Mouse (Mus musculus) heart, adult 11 months (tissue): ENCODE results near the gene Dazap1.

Source experiments
- DNase-seq: peaks from one replicate; pipeline ENCODE4 v3.0.0; 2022

The Dazap1 gene

GRCm38 (mm10) chr10:80250059-80250458 is 11.2 kb upstream of the Dazap1 start:
- DNase-seq = peak; percentile 89

- peak; percentile 90 for DNase-seq
These were observed 10.7 kb upstream of the Dazap1 start for GRCm38 (mm10) chr10:80250573-80250972.

DNA sequence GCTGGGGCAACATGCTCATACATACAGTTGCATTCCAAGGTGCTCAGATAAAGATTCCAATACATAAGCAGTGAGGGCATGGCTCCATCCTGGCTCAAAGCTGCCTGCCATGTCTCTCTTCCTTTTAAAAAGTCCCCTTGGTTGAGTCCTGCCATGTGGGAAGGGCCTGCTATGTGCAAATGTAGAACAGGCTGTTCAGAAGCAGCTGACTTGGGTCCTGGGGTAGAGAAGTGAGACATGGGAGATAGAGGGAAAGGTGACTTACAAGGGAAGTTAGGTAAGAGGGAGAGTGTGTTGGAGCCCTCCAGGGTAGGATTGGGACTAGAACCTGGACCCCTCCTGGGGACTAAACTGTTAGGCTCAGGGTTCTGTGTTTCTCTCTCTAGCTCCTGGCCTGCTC is 9.3 kb upstream of the Dazap1 start:
- DNase-seq = peak; percentile 93

- DNase-seq = peak; percentile 98
These were observed 8.6 kb upstream of the Dazap1 start for GRCm38 (mm10) chr10:80252493-80253274.

DNA sequence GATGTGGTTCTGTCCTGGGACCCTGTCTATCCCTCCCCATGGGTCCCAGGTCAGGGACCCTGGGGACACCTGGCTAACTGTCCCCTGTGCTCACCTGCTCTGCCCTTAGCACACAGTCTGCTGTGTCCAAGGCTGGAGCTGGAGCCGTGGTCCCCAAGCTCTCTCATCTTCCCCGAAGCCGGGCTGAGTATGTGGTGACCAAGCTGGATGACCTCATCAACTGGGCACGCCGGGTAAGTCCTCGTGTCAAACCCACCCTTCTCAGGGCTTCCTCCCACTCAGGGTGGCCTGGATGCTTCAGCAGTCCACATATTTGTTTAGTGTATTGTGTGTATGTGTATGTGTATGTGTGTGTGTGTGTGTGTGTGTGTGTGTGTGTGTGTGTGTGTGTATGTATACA is 7.7 kb upstream of the Dazap1 start:
- peak; percentile 94 for DNase-seq

GRCm38 (mm10) chr10:80254331-80255297 is 6.7 kb upstream of the Dazap1 start:
- peak; percentile 94 for DNase-seq

- peak; percentile 95 for DNase-seq
These were observed 5.3 kb upstream of the Dazap1 start for GRCm38 (mm10) chr10:80255881-80256535.

GRCm38 (mm10) chr10:80257936-80258335 is 3.4 kb upstream of the Dazap1 start:
- DNase-seq = no peak

GRCm38 (mm10) chr10:80258752-80259462 is 2.4 kb upstream of the Dazap1 start:
- DNase-seq = peak; percentile 95

- DNase-seq = no peak
These were observed 1.9 kb upstream of the Dazap1 start for GRCm38 (mm10) chr10:80259463-80259805.

DNA sequence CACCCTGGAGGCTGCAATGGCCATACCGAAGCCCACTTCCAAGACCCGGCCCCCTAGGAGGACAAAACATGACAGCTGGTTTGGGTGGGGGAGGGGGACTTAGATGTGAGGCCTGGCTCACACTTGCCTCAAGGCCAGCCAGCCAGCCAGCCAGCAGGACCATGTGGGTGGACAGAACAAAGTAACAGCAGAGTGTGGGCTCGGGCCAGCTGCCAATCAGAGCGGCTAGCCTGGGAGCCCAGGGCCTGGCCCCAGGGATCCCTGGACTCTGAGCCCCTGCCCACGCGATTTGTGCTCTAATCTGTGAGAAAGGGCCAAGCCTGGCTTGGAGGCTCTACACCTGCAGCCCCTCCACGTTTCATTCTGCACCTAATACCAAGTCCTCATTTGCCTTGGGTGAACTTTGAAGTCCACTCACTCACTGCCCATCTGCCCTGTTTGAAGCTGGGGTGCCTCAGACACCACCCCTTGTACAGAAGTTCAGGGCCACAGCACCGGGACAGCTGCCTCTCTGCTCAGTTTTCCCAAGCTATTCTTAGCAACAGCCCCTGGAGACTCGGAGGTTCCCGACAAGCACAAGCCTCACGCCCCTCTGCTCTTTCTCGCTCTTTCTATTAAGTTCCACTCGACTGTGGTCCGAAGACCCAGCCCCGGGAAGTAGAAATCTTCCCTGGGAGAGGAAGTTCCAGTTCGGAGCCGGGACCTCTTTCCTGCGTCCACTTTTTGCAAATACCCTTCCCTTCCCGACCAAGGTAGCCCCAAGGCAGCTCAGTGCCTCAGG is 1.2 kb upstream of the Dazap1 start:
- peak; percentile 97 for DNase-seq

- DNase-seq = peak; percentile 100
These were observed 291 bp downstream of the Dazap1 start for GRCm38 (mm10) chr10:80261585-80261968.

GRCm38 (mm10) chr10:80262169-80262568 is 883 bp downstream of the Dazap1 start:
- peak; percentile 95 for DNase-seq

DNA sequence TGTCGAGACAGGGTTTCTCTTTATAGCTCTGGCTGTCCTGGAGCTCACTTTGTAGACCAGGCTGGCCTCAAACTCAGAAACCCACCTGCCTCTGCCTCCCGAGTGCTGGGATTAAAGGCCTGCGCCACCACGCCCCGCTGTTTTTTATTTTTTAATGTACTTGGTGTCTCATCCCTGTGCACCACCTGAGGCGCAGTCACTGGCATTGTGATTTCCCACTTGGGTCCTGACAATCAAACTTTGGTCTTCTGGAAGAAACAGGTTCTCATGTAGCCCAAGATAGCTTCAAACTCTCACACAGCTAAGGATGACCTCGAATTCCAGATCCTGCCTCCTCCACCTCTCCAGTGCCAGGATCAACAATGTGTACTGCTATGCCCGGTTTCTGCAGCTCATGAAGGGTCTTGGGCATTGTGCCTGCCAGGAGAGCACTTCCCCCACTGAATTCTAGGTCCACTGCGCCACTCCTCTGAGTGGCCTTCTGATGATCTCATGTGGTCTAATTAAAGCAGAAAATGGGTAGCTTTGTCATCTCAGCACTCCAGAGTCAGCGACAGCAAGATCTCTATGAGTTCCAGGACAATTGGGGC is 1.6 kb downstream of the Dazap1 start:
- DNase-seq = peak; percentile 94

DNA sequence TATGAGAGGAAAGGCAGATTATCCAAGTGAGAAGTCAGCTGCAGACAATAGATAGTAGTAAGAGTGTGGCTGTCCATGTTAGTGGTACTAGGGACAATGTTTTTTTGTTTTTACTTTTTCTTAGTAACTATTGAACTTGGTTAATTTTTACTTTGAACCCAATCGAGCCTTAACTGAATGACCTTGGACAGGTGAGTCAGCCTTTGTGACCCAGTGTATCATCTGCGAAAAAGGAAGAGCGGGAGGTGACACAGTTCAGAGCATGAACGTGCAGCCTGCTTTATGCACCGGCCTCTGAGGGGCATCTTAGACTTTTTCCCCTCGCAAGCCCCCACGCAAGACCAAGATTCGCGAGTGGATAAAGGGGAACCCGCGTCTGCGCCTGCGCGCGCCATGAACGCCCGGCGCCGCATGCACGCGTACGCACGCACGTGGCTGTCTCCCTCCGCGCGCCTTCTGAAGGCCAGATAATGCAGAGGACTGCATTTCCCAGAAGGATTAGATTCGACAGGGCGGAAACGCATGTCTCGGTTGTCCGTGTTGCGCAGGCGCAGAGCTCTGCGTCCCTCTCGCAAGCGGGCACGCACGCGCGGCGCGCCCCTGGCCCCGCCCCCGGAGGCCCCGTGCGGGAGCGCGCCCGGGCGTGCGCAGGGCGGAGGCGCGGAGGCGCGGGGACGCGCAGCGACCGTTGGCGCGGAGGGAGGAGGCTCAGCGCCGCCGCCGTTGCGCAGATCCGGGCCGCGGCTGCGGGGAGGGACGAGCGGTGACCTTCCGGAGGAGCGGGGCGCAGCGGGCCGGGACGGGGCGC is 3.3 kb downstream of the Dazap1 start:
- peak; percentile 100 for DNase-seq

- no peak for DNase-seq
These were observed 3.8 kb downstream of the Dazap1 start for GRCm38 (mm10) chr10:80265149-80265486.

DNA sequence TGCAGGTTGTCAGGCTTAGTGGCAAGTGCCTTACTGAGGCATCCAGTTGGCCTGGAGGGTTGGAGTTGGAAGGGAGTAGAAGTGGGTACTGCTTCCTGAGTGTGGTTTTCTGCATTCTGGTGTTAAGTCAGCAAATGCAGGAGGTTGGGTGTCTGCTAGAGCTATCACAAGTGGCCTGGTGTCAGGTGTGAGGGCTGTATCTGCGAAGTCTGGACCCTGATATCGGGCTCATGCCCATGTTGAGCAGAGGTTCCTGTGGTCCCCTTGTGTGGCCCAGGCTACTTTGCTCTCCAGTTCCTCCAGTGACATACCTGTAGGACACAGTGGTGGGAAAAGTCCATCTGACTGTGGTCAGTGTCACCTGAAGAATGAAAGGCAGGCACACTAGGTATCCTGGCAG is 8.8 kb downstream of the Dazap1 start:
- DNase-seq = no peak

DNA sequence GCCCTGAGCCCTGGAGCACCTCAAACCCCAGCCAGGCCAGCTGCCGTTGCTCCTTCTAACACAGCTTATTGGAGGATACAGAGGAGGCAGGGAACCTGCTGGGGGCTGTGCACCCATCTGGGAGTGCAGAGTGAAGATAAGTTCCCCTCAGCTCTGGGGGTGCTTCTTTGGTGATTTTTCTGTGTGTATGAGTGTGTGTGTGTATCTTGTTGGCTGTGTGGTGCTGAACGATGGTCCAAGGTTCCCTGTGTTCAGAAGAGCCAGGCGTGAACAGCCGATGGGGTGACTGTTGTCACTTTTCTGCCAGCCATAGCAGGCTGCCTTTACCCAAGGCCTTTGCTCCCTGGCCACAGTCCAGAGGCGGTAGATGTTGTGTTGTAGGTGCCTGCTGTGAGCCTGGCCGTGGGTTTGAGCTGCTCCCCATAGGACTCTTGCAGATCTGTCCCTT is 9.5 kb downstream of the Dazap1 start:
- peak; percentile 94 for DNase-seq

- DNase-seq = peak; percentile 94
These were observed 10.0 kb downstream of the Dazap1 start for GRCm38 (mm10) chr10:80271186-80271843.
